Mouse (Mus musculus): ENCODE data around the gene Tpm1.

The Tpm1 gene

DNA sequence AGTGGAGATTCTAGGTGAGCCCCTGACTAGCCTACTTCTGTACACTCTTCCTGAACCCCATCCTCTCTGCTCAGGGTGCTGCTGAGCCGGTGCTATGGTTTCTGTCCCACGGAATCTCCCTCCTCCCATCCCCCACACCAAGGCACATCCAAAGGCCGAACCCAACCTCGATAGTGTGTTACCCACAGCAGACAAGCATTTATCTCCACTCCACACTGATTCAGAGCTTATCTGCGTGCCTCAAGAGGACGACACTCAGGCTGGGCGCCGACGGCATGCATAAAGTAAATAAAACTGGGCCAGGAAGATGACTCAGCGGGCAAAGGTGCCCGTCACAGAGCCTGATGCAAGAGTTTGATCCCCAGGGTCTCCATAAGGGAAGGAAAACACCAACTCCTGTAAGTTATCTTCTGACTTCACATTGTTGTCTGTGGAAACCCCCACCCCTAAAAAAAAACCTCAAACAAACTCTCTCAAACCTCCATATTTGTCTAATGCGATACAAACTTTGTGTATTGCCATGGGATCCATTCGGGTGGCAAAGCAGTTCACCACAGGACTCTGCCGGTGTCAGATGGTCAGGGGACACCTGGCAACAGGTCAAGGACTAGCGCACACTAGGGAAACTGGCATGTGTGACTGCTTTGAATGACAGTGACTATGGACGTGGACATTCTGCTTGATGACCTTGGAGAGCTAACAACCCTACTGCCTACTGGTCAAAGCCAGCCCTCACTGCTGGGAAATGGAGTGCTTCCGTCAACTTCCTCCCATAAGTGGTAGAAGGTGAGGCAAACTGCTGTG lies 24.1 kb downstream of the Tpm1 start:
- no peak for DNase-seq

DNA sequence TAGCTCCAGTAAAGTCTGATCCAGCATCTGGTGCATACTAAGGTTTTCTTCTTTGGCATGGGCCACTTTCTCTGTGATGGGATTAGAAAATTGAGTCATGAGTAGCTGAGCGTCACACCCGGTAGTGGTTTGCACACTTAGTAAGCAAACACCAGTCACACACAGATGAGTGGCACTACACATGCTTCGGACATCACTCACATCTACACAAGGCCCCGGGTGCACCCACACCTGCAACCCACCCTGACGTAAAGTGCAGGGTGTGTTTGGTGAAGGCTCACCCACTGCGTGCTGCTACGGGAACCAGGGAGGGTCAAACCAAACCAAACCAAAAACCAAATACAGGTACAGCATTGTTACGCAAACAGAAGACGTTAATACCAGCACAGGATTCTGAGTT lies 25.8 kb downstream of the Tpm1 start:
- DNase-seq, result no peak

DNA sequence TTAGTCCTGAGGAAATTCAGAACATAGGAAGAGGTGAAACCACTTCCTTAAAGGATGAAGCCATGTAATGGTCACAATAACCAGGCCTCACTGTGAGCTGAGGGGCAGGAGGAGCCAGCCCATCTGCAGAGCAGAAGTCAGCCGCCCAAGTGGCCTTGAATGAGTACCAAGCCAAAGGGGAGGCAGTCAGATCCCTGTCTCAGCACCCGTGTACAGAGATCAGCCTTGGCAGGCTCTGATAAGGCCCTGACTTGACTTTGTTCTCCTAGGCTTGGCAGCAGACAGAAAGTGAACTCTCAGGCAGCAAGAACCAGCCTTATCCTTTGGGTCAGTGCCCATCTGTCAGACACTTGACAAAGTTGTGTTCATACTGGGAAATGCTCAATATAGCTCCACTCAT lies 29.1 kb downstream of the Tpm1 start:
- no peak for DNase-seq

DNA sequence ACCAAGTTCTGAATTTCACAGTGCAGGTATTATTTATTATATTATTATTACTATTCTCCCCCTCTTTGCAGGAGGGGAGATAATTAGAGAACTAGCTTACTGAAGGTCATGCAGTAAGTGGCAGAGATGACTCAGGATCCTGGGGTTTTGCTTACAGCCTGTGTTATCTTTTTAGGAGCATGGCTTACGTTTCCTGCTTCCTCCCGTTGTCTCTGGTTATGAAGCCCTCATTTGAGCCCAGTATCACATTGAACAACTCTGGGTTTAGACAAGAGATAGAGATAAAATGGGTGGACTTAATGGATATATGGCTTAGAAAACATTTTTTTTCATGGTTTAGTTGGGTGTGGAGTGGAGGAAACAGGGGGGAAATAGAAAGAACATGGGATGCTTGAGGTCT lies 35.7 kb downstream of the Tpm1 start:
- DNase-seq, result no peak

DNA sequence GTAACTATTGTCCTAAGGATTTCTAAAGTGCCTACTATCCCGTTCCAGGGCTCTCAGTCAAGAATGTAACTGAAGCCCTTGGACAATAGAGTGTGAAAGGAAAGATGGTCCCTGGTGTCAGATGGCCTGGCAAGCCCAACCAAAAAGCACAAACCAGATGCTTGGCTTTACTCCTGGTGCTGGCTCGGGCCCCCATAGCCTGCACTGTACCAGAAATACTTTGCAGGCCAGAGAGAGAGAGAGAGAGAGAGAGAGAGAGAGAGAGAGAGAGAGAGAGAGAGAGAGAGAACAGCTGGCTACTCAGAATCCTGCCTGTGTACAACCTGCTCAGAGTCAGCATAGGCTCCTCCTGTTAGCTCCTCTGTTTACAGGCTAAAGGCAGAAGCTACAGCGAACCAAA lies 36.7 kb downstream of the Tpm1 start:
- DNase-seq, result no peak

DNA sequence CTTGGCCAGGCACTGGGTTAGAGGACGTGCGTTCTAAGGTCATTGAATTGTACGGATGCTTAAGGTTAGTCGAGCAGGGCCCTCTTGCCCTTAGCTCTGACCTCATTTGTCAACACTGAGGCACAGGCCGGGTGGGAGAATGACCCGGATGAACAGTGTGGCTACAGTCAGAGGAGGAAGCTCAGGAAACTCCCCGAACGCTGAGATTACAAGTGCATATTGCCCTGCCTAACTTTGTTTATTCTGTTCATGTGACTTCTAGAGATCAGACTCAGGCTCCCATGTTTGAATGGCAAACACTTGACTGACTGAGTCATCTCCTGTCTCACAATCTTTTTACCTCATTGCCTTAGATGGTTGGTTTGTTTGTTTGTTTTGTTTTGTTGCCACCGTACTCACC lies 37.7 kb downstream of the Tpm1 start:
- no peak for DNase-seq

DNA sequence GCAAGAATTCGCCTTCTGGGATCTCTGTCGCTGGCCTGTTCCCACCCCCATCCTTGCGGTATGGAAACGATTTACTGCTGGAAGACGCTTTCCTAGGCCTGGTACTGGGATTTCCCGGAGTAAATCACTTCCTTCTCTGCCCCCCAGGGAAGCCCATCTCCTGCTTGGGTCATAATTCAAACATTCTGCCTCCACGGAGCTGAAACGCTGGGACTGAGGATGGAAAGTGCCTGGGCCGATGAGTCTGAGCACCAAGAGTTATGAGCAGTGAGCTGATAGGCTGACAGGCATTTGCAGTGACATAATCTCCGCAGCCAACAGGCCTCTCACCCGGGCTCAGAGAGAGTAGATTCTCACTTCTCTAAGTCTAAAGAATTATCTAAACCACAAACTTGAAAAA lies 40.4 kb downstream of the Tpm1 start:
- no peak for DNase-seq

DNA sequence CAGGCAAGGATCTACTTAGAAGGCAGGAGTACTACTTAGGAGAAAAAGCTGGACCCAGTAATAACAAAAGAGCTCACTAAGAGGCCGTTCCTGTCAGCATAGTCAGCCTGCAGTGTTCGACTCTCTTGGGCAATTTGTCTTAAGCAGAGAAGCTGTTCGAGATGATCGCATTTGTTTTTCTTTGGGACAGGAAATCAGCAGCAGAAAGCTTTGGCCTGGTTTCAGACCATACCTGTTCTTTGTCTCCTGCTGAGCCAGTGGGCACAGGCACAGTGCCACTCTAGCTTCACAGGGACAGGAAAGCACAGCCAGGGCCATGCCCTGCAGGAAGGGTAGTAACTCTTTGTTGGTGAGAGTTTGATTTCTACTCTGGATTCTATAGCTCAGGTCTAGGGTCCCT lies 42.8 kb downstream of the Tpm1 start:
- no peak for DNase-seq

DNA sequence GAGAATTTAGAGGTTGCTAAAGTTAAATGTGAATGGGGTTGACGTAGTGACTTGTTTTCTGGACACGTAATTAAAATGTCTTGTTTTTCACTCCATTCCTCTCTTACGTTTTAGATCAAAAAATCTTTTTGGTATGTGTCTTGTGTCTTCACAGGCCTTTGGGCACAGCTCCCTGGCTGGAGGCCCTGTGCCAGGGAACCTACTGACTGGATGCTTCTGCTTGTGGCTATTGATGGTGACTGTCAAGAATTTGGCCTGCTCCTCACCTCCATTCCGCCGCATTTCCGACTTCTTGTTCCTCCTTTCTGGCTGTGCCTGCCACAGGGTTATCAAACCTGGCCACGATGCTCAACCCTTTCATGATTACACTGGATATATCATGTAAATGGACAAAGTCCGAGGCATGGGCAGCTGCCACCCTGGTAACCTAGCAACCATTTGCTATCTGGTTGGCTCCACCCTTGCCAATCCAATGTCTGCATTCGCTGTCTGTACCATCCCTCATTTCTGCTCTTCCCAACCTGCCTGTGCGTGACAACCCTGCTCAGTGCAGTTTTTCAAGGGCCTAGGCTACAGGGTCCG lies 44.0 kb downstream of the Tpm1 start:
- no peak for DNase-seq

DNA sequence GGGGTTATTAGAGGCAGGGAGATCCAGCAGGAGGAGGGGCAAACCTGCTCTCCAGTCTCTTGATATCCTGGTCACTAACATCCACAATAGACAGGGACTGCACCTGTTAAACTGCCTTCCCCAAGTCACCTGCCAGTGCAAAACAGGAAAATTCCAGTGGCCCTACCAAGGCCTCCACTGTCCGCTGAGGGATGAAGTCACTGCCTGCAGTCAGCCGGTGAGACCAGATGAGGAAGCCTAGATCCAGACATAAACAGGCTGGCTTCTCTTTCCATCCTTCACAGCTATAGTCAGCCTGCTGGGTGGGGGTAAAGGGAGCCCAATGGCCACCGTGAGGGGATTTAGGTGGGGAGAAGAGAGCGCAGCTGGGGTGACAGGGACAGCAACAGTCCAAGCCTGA lies 45.5 kb downstream of the Tpm1 start:
- DNase-seq, result no peak

DNA sequence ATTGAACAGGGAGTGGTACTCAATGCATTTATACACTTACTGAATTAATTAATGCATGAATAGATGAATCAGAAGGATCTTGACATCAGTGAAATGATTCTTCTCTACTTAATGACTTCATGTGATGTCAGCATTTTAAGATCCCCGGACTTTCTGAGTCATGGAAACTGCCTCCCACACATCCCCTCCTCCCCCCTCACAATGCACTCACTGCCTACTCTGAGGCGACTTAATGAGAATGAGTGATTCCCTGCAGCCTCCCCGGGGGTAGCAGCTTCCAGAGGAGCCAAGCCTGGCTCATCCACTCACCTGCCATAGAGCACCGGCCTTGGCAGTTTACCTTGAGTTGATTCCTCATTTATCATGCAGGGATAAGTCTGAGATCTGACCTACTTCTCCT lies 46.0 kb downstream of the Tpm1 start:
- no peak for DNase-seq

DNA sequence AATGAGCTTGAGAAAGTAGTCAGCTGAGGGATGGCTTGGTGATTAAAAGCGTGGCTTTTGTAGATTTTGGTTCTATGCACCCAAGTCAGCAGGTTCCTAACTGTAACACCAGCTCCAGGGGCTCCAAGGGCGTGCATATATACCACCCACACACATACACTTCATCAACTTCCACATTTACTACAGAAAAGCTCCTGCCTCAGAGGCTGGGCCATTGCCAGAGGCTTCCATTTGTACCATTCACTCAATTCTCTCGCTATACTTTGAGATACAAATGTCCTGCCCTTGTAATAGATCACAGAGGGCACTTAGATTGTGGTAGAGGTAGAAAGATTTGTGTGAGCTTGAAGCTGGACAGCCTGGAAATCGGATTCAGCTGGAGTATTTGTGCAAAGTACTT lies 47.7 kb downstream of the Tpm1 start:
- DNase-seq, result no peak

DNA sequence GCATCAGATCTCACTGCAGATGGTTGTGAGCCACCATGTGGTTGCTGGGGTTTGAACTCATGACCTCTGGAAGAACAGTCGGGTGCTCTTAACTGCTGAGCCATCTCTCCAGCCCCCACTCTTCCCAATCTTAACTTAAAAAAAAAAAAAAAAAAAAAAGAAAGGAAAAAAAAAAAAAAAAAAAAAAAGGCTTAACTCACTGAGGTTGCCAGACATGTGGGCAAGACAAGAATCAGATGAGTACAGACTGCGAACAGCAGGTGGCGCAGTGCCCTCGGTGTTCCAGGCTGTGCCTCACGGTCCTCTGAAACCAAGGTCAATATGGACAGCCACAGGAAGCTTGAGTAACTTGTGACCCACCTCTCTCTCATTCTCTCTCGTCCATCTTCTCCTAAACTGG lies 48.2 kb downstream of the Tpm1 start:
- DNase-seq, result peak; percentile 72

DNA sequence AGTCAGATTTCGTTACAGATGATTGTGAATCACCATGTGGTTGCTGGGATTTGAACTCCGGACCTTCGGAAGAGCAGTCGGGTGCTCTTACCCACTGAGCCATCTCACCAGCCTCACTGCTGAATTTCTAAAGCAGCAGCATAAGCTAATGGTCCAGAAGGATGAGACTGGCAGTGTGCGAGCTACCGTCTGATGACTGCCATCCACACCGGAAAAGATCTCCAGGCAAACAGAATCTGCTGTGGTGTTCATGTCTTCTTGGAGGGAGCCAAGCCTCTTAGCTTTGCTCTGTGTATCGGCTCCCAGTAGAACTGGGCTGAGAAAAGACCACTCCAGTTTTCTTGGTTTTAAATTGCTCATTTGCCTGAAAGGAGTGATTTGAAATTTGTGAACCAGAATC lies 49.5 kb downstream of the Tpm1 start:
- no peak for DNase-seq

DNA sequence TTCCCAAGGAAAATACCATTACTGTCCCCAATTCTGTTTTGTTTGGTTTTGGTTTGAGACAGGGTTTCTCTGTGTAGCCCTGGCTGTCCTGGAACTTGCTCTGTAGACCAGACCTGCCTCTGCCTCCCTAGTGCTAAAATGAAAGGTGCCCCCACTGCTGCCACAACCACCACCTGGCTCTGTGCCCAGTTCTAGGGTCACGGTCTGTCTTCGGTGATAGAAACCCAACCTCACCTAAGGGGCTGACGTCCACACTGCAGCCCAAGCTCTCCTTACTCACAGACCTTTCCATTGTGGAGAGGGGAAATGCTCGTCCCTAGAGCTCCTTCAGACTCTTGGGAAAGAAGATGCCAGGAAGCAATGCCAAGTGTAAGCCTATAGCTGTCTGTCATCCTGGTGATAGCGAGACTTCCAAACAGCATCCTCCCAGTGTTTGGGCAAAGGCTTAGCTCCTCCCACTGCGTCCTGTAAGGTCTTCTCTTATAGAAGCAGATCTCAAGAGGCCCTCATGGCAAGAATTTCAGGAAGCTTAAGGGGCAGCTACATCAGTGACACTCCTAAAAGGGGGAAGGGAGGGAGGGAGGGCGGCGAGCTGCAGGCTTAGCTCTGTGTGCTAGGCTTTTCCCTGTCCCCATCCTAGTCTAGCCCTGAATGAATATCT lies 57.3 kb downstream of the Tpm1 start:
- DNase-seq, result no peak

DNA sequence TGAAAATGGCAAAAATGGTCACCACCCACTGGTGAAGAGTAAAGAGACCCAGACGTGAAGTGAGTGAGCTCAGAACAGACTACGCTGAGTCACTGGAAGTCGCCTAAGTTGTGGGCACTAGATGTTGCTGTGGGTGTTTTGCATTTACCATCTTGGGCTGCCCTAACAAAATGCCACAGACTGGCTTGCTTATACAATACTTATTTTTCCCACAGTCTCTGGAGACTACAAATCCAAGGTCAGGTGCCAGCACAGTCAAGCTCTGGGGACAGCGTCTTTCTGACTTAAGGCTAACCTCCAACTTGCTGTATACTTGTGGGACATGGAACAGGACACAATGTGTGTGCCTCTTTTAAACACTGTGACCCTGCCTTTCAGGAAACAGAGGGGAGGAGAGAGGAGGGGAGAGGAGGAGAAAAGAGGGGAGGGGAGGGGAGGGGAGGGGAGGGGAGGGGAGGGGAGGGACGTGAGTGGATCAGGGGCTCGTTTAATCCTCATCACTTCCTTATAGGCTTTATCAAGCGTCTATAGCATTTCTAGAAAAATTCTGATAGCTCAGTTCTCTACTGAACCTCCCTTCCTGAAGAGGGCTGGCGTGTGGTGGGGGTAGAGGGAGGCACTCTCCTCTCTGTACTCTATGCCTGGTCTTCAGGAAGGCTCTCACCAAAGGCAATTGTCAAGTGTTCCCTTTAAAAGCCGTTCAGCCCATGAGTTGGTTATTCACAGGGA lies 58.0 kb downstream of the Tpm1 start:
- DNase-seq, result no peak

DNA sequence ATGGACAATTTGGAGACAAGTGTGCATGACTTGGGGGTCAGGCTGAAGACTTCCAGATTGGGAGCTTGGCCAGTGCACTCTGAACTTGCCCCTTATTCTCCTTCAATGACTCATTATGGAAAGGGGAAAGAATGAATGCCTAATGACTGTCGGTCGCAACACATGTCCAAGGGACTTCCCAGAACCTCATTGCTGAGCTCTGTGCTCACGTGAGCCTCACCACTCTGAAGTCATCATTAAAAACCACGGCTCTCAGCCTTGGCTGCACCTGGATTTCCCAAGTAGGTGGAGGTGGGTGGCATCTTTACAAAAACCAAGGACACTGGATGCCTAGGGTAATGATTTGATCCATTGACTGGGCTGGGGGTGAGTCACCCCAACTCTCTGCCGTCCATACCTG lies 59.2 kb downstream of the Tpm1 start:
- no peak for DNase-seq

DNA sequence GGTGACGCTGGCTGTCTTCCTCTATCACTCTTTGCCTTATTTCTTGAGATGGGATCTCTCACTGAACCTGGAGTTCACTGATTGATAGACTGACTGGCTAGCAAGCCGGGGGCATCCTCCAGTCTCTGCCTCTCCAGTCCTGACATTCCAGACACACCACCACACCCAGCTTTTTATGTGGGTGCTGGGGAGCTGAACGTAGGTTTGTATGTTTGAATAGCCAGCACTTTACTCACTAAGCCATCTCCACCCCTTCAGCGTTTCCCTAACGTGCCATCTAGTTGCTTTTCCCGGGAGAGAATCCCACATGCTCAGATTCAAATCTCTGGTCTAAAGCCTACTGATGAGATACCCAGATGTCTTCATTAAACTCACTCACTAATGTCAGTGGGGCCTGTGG lies 59.6 kb downstream of the Tpm1 start:
- no peak for DNase-seq

DNA sequence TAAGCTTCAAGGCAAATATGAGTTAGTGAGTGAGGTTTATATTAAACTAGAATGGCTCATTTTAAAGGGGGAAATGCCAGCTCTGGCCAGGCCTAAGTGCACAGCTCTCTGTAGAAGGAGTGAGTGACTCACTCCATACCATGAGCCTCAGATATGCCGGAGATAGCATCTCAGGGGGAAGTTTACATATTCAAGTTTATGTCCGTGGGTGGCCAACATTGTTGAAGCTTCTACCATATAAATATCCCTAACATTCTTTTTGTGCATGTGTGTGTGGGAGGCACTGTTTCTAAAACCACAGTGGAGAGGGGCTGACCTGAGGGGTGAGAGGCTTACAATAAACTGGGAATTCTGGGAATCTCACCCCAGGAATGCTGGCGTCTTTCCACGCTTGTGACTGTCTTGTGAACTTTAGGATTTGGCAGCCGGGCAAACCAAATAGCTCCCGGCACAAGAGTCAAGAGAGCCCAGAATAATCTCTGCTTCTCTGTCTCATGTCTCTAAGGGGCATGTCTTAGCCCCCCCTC lies 60.3 kb downstream of the Tpm1 start:
- DNase-seq, result no peak

DNA sequence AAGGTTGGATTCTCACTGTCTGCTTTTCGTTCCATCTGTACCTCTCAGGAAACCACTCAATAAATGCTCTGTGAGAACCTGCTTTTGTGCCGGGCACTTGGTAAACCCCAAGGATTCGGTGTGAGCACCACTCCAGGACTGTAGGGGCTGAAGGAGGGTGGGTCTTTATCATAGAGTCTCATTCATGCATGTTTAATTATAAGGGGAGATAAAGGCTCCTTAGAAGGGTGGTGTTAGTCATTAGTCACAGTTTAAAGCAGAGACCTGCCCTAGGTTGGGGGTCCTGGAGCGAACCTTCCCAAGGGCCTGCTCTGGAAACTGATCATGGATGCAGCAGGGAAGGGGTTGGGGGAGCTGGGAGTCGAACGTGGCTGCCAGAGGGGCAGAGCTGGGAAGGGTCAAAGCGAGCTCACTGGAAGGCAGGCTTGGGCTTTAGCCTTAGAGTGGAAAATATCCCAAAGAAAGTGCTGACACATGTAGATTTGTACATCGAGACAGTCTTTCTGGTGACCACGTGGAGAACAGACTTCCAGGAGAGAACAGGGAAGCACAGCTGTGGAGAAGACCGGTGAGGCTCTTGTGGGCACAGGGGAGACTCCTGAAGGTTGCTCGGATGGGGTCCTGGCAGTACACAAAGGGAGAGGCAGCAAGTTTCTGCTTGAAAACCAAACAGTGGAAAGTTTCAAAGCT lies 60.9 kb downstream of the Tpm1 start:
- no peak for DNase-seq

DNA sequence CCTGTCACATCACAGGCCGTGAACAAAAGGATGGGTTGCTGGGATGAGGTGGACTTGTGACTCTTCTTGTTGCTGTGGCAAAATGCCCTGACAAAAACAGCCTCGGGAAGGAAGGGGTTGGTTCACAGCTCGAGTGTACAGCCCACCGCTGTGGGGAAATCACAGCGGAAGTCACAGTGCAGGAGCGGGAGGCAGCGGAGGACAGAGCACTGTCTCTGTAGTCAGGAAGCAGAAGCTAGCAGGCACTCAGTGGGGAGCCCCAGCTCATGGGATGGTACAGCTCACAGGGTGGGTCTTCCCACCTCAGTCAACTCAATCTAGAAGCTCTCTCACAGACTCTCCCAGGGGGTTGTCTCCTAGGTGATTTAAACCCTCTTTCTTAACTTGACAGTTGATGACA lies 63.8 kb downstream of the Tpm1 start:
- DNase-seq, result peak; percentile 55

DNA sequence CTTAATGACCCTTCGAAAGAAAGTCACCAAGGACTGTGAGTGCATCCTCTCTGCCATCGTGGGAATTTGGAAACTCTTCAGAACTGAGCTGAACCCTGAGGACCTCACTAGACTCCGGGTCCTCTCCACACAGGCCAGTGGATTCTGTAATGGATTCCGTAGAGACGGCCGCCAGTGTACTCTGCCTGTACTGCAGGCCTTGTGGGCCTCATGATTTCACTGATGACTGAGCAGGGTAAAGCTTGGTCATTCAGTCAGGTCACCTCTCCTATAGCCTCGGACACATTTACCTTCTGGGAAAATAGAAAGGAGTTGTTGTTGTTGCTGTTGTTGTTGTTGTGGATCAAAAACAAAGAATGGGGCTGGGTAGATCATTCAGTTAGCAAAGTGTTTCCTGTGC lies 67.1 kb downstream of the Tpm1 start:
- no peak for DNase-seq

DNA sequence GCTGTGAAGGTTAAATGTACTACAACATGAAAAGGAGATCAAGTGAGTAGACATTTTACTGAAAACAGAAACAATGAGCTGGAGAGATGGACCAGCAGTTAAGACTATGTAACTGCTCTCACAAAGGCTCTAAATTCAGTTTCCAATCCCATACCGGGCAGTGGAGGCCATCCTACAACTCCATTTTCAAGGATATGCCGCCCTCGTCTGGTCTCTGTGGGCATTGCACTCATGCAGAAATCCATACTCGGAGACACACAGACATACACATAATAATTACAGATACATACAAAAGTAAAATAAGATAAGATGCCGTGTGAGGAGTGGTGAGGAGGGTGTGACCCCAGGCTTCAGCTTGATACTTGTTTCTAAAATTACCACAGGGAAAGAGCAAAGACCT lies 68.7 kb downstream of the Tpm1 start:
- peak; percentile 72 for DNase-seq

Data from thymus, postnatal 14 days (tissue).